Mouse (Mus musculus): ENCODE measurements around the gene Abcc12. TPM values are rescaled to one million over a fixed set of nuclear protein-coding genes. Genes with fewer than 3 reads are reported as not detected.

The Abcc12 gene
- polyA plus RNA-seq, 1 experiment, result 85.5 TPM

DNA sequence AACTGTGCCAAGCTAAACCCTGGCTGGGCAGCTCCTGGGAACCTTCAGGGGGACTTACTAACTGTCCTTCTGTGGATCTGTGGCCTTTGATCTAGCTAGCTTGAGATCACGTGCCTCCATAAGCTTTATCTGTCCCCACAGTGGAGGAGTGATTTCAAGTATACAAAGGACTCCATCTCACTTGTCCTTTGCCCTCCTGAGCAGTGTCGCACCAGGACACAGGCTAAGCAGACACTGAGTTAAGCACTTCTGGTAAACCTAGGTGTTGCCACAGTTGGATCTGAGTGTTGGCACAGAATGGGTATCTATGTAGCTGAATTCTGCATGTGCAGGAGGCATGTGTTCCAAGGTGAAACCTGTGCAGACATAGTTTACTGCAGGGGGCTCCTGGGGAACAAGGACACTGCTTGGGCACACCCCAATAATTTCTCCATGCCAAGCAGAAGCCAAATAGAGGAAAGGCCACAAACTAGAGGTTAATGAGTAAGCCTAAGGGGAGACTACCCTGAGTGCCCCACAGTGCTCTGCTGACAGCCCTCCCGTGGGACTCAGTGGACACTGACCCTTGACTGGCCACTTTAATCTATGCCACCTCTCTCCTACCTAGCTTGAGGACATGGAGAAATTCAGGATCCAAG lies 13.8 kb upstream of the Abcc12 start:
- H3K4me3 ChIP-seq (ENCODE audit: control insufficient read depth, low read depth, low read length), result no peak overlapping the region
- no peak for TF ChIP-seq CTCF (IDR thresholded peaks at IDR 0.05; ENCODE audit: control insufficient read depth, insufficient read depth, insufficient replicate concordance, low read depth, low read length)
- no peak for TF ChIP-seq POLR2A (IDR thresholded peaks at IDR 0.05; ENCODE audit: control insufficient read depth, low read depth, low read length)
- H3K36me3 ChIP-seq (ENCODE audit: control insufficient read depth, insufficient read depth, low read length), result no peaks in the 10 kb centered on the region
- no peak overlapping the region for H3K27ac ChIP-seq (ENCODE audit: control insufficient read depth, insufficient read depth, low read depth, low read length)
- H3K4me1 ChIP-seq (ENCODE audit: control insufficient read depth, insufficient read depth, low read length), result no peaks in the 10 kb centered on the region
- H3K27me3 ChIP-seq (ENCODE audit: control insufficient read depth, insufficient read depth, low read length), result no peaks in the 10 kb centered on the region

DNA sequence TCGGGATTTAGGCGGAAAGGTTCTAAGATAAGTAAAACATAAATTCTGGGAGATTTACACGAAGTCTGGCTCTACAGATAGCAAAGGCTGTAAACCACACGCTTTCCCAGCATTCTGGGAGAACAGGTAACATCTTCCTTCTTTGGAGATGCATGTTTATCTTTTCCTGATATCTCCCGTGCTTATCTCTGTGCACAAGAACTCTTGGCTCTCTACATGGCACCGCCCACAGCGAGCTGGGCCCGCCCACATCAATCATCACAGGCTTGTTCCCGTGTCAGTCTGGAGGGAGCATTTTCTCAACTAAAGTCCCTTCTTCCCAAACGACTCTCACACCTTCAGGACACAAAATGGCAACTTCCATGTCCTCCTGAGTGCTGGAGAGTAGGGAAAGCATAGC lies 12.6 kb upstream of the Abcc12 start:
- no peaks in the 10 kb centered on the region for H3K27me3 ChIP-seq (ENCODE audit: control insufficient read depth, insufficient read depth, low read length)
- no peaks in the 10 kb centered on the region for H3K36me3 ChIP-seq (ENCODE audit: control insufficient read depth, insufficient read depth, low read length)
- TF ChIP-seq POLR2A (IDR thresholded peaks at IDR 0.05; ENCODE audit: control insufficient read depth, low read depth, low read length), result no peak
- TF ChIP-seq CTCF (IDR thresholded peaks at IDR 0.05; ENCODE audit: control insufficient read depth, insufficient read depth, insufficient replicate concordance, low read depth, low read length), result no peak
- H3K4me3 ChIP-seq (ENCODE audit: control insufficient read depth, low read depth, low read length), result no peak overlapping the region
- H3K27ac ChIP-seq (ENCODE audit: control insufficient read depth, insufficient read depth, low read depth, low read length), result no peak overlapping the region
- no peaks in the 10 kb centered on the region for H3K4me1 ChIP-seq (ENCODE audit: control insufficient read depth, insufficient read depth, low read length)

DNA sequence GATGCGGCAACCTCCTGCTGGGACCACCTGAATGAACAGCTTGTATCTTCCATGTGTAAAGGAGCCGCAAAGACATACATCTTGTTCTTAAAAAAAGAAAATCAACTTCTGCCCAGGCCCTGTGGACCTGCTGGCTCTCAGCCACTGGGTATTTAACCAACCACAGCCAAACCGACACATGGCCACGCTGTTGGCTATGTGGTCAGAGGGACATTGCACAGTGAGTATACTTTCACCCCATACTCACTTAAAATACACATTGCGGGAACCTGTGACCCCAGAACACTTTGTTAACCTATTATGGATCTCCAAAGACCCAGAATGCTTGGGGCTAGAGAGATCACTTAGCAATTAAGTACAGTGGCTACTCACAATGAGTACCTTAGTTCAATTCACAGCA lies 7.9 kb upstream of the Abcc12 start:
- TF ChIP-seq POLR2A (IDR thresholded peaks at IDR 0.05; ENCODE audit: control insufficient read depth, low read depth, low read length) (no peak), CTCF (IDR thresholded peaks at IDR 0.05; ENCODE audit: control insufficient read depth, insufficient read depth, insufficient replicate concordance, low read depth, low read length) (no peak)
- Histone ChIP-seq H3K36me3 (ENCODE audit: control insufficient read depth, insufficient read depth, low read length) (no peaks in the 10 kb centered on the region), H3K4me1 (ENCODE audit: control insufficient read depth, insufficient read depth, low read length) (peaks cover 12% of the 10 kb centered on the region), H3K4me3 (ENCODE audit: control insufficient read depth, low read depth, low read length) (no peak overlapping the region), H3K27me3 (ENCODE audit: control insufficient read depth, insufficient read depth, low read length) (no peaks in the 10 kb centered on the region), H3K27ac (ENCODE audit: control insufficient read depth, insufficient read depth, low read depth, low read length) (no peak overlapping the region)

- H3K4me3 ChIP-seq (ENCODE audit: control insufficient read depth, low read depth, low read length), result no peak overlapping the region
- H3K27ac ChIP-seq (ENCODE audit: control insufficient read depth, insufficient read depth, low read depth, low read length), result no peak overlapping the region
- no peaks in the 10 kb centered on the region for H3K36me3 ChIP-seq (ENCODE audit: control insufficient read depth, insufficient read depth, low read length)
- H3K27me3 ChIP-seq (ENCODE audit: control insufficient read depth, insufficient read depth, low read length), result no peaks in the 10 kb centered on the region
- TF ChIP-seq CTCF (IDR thresholded peaks at IDR 0.05; ENCODE audit: control insufficient read depth, insufficient read depth, insufficient replicate concordance, low read depth, low read length) (no peak), POLR2A (IDR thresholded peaks at IDR 0.05; ENCODE audit: control insufficient read depth, low read depth, low read length) (no peak)
- H3K4me1 ChIP-seq (ENCODE audit: control insufficient read depth, insufficient read depth, low read length), result peaks cover 14% of the 10 kb centered on the region
These were observed 6.2 kb upstream of the Abcc12 start for GRCm38 (mm10) chr8:86586642-86587041.

DNA sequence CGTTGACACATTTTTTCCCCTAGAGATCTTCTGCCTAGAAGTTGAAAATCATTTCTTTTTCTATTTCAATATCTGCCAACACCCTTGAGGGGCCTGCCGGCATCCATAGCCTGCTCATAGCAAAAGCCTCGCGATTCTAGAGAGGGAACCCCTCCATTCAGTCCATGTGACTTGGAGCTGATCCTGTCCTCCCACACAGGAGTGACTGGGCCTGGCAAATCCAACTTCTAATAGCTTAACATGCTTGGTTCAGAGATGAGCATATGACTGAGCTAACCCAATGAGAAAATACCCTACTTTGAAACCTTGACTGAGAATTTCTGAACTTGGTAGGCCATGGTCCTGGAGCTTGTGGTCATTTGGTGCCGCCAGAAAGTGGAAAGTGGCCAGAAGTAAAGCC lies 5.6 kb upstream of the Abcc12 start:
- H3K27me3 ChIP-seq (ENCODE audit: control insufficient read depth, insufficient read depth, low read length), result no peaks in the 10 kb centered on the region
- H3K36me3 ChIP-seq (ENCODE audit: control insufficient read depth, insufficient read depth, low read length), result no peaks in the 10 kb centered on the region
- peaks cover 14% of the 10 kb centered on the region for H3K4me1 ChIP-seq (ENCODE audit: control insufficient read depth, insufficient read depth, low read length)
- TF ChIP-seq CTCF (IDR thresholded peaks at IDR 0.05; ENCODE audit: control insufficient read depth, insufficient read depth, insufficient replicate concordance, low read depth, low read length), result no peak
- TF ChIP-seq POLR2A (IDR thresholded peaks at IDR 0.05; ENCODE audit: control insufficient read depth, low read depth, low read length), result no peak
- H3K4me3 ChIP-seq (ENCODE audit: control insufficient read depth, low read depth, low read length), result no peak overlapping the region
- no peak overlapping the region for H3K27ac ChIP-seq (ENCODE audit: control insufficient read depth, insufficient read depth, low read depth, low read length)

- Histone ChIP-seq H3K4me1 (ENCODE audit: control insufficient read depth, insufficient read depth, low read length) (peaks cover 14% of the 10 kb centered on the region), H3K4me3 (ENCODE audit: control insufficient read depth, low read depth, low read length) (peak overlapping the region; percentile 75), H3K36me3 (ENCODE audit: control insufficient read depth, insufficient read depth, low read length) (no peaks in the 10 kb centered on the region), H3K27ac (ENCODE audit: control insufficient read depth, insufficient read depth, low read depth, low read length) (no peak overlapping the region), H3K27me3 (ENCODE audit: control insufficient read depth, insufficient read depth, low read length) (no peaks in the 10 kb centered on the region)
- TF ChIP-seq CTCF (IDR thresholded peaks at IDR 0.05; ENCODE audit: control insufficient read depth, insufficient read depth, insufficient replicate concordance, low read depth, low read length) (peak; percentile 86; the same call in 1 of the 2 replicates), POLR2A (IDR thresholded peaks at IDR 0.05; ENCODE audit: control insufficient read depth, low read depth, low read length) (no peak)
These were observed 5.0 kb upstream of the Abcc12 start for GRCm38 (mm10) chr8:86585532-86585931.

- Histone ChIP-seq H3K27me3 (ENCODE audit: control insufficient read depth, insufficient read depth, low read length) (no peaks in the 10 kb centered on the region), H3K4me1 (ENCODE audit: control insufficient read depth, insufficient read depth, low read length) (peaks cover 14% of the 10 kb centered on the region), H3K36me3 (ENCODE audit: control insufficient read depth, insufficient read depth, low read length) (no peaks in the 10 kb centered on the region), H3K27ac (ENCODE audit: control insufficient read depth, insufficient read depth, low read depth, low read length) (no peak overlapping the region), H3K4me3 (ENCODE audit: control insufficient read depth, low read depth, low read length) (no peak overlapping the region)
- TF ChIP-seq POLR2A (IDR thresholded peaks at IDR 0.05; ENCODE audit: control insufficient read depth, low read depth, low read length) (no peak), CTCF (IDR thresholded peaks at IDR 0.05; ENCODE audit: control insufficient read depth, insufficient read depth, insufficient replicate concordance, low read depth, low read length) (peak; percentile 50; the same call in 1 of the 2 replicates)
These were observed 4.6 kb upstream of the Abcc12 start for GRCm38 (mm10) chr8:86585118-86585517.
